Comparison of ENCODE assay signal across 18 mouse cellular contexts in genomic region chr17:31871968-31872825, GRCm38 (mm10). TPM values are rescaled to one million over a fixed set of nuclear protein-coding genes. Genes with fewer than 3 reads are reported as not detected.
A peak's percentile ranks its signal among the peaks of the same experiment; 100 is the strongest.
DNase-seq lines count a peak whose midpoint lies in the region; ATAC-seq and TF ChIP-seq lines count a peak whose summit lies in the region.
"Had no signal": no experiment of that assay in that cellular context is flagged by ENCODE, and none has a peak within 500 bp of the region (broad histone marks: within the 10 kb centered on the region; RNA-seq: fewer than 3 reads in every experiment).

No protein-coding gene starts in this region.

- WGBS in heart, embryonic 12.5 days, result 67% methylated on average over 14 of the region's 14 CpGs
- 86% methylated on average over 14 of the region's 14 CpGs for WGBS in midbrain, embryonic 11.5 days
- WGBS in midbrain, embryonic 16.5 days, result 82% methylated on average over 14 of the region's 14 CpGs
- WGBS in bone marrow, adult 2 months, result 52% methylated on average over 14 of the region's 14 CpGs
- 32% methylated on average over 14 of the region's 14 CpGs for WGBS in small intestine, adult 2 months
- 64% methylated on average over 14 of the region's 14 CpGs for WGBS in kidney, adult 2 months

- ATAC-seq in heart, embryonic 12.5 days (ENCODE audit: insufficient number of reproducible peaks, low FRiP score), result no peak
- ATAC-seq in midbrain, embryonic 11.5 days (ENCODE audit: low FRiP score), result no peak
- no peak for ATAC-seq in midbrain, embryonic 16.5 days
- ATAC-seq: activated CD4-positive, CD25-positive, alpha-beta regulatory T cell, adult 4 months had no signal

- H3K27me3 ChIP-seq in heart, embryonic 12.5 days (replicated peaks), result no peaks in the 10 kb centered on the region
- no peaks in the 10 kb centered on the region for H3K27me3 ChIP-seq in midbrain, embryonic 11.5 days (ENCODE audit: control insufficient read depth, insufficient read depth, low read length)
- H3K27me3 ChIP-seq in midbrain, embryonic 16.5 days (ENCODE audit: control insufficient read depth, insufficient read depth, low read depth, low read length), result no peaks in the 10 kb centered on the region
- H3K27me3 ChIP-seq in small intestine, adult 2 months (ENCODE audit: control insufficient read depth, insufficient read depth, low read length), result no peaks in the 10 kb centered on the region
- no peaks in the 10 kb centered on the region for H3K27me3 ChIP-seq in kidney, adult 2 months (replicated peaks; ENCODE audit: control insufficient read depth, insufficient read depth, low read length)
- H3K27me3 ChIP-seq: embryonic facial prominence, embryonic 13.5 days; hindbrain, embryonic 15.5 days had no signal

- H3K9ac ChIP-seq in heart, embryonic 12.5 days, result no peak overlapping the region
- H3K9ac ChIP-seq in midbrain, embryonic 11.5 days (ENCODE audit: low read length), result no peak overlapping the region
- no peak overlapping the region for H3K9ac ChIP-seq in midbrain, embryonic 16.5 days (ENCODE audit: low read depth, low read length)
- H3K9ac ChIP-seq: embryonic facial prominence, embryonic 13.5 days; hindbrain, embryonic 15.5 days; liver, embryonic 14.5 days had no signal

- H3K27ac ChIP-seq in heart, embryonic 12.5 days (ENCODE audit: poor library complexity, severe bottlenecking), result no peak overlapping the region
- H3K27ac ChIP-seq in midbrain, embryonic 11.5 days (ENCODE audit: low read depth, low read length), result no peak overlapping the region
- no peak overlapping the region for H3K27ac ChIP-seq in midbrain, embryonic 16.5 days (ENCODE audit: low read length)
- H3K27ac ChIP-seq in bone marrow, adult 2 months (ENCODE audit: control insufficient read depth, insufficient read depth, low read depth, low read length, poor library complexity), result peak overlapping the region; percentile 13; the same call in 1 of the 2 replicates
- H3K27ac ChIP-seq in small intestine, adult 2 months (ENCODE audit: insufficient read depth, low read depth, low read length), result peak overlapping the region; percentile 90
- no peak overlapping the region for H3K27ac ChIP-seq in kidney, adult 2 months (ENCODE audit: insufficient read depth, low read depth, low read length)
- H3K27ac ChIP-seq: embryonic facial prominence, embryonic 13.5 days; hindbrain, embryonic 15.5 days; liver, embryonic 14.5 days had no signal

- no peak overlapping the region for H3K4me2 ChIP-seq in heart, embryonic 12.5 days
- no peak overlapping the region for H3K4me2 ChIP-seq in midbrain, embryonic 11.5 days
- H3K4me2 ChIP-seq in midbrain, embryonic 16.5 days (ENCODE audit: low read length), result no peak overlapping the region
- H3K4me2 ChIP-seq: hindbrain, embryonic 15.5 days had no signal

- H3K4me1 ChIP-seq in heart, embryonic 12.5 days (replicated peaks), result peaks cover 35% of the 10 kb centered on the region
- H3K4me1 ChIP-seq in midbrain, embryonic 11.5 days (ENCODE audit: control insufficient read depth, insufficient read depth, low read length), result peaks cover 3% of the 10 kb centered on the region; the same call in 1 of the 2 replicates
- peaks cover 2% of the 10 kb centered on the region; the same call in 1 of the 2 replicates for H3K4me1 ChIP-seq in midbrain, embryonic 16.5 days (ENCODE audit: control insufficient read depth, insufficient read depth, low read length)
- H3K4me1 ChIP-seq in bone marrow, adult 2 months (ENCODE audit: control insufficient read depth, insufficient read depth, low read length), result peaks cover 11% of the 10 kb centered on the region
- H3K4me1 ChIP-seq in small intestine, adult 2 months (ENCODE audit: control insufficient read depth, insufficient read depth, insufficient read length, low read length), result peaks cover 40% of the 10 kb centered on the region
- H3K4me1 ChIP-seq in kidney, adult 2 months (ENCODE audit: control insufficient read depth, insufficient read depth, low read length), result 0 out of 2 replicates have a peak, but pooled peaks cover under 1% of the 10 kb centered on the region

- no peak for TF ChIP-seq CTCF in bone marrow, adult 2 months (IDR thresholded peaks at IDR 0.05; ENCODE audit: control insufficient read depth, insufficient read depth, low read length)
- TF ChIP-seq CTCF in small intestine, adult 2 months (IDR thresholded peaks at IDR 0.05; ENCODE audit: extremely low read depth, insufficient read length, insufficient replicate concordance, low read depth, low read length), result no peak
- TF ChIP-seq CTCF in kidney, adult 2 months (conservative IDR thresholded peaks at IDR 0.05; ENCODE audit: insufficient read depth, insufficient read length, low read depth, low read length), result no peak

- no peak overlapping the region for H3K4me3 ChIP-seq in heart, embryonic 12.5 days
- no peak overlapping the region for H3K4me3 ChIP-seq in midbrain, embryonic 11.5 days (ENCODE audit: low read depth, low read length)
- no peak overlapping the region for H3K4me3 ChIP-seq in midbrain, embryonic 16.5 days (ENCODE audit: low read depth, low read length)
- H3K4me3 ChIP-seq in bone marrow, adult 2 months (replicated peaks; ENCODE audit: control insufficient read depth, low read depth, low read length), result no peak overlapping the region
- H3K4me3 ChIP-seq in small intestine, adult 2 months (ENCODE audit: low read depth, low read length), result peak overlapping the region; percentile 42
- H3K4me3 ChIP-seq in kidney, adult 2 months (ENCODE audit: insufficient read depth, low read depth, low read length), result no peak overlapping the region
- H3K4me3 ChIP-seq: embryonic facial prominence, embryonic 13.5 days; hindbrain, embryonic 15.5 days had no signal

- no peaks in the 10 kb centered on the region for H3K36me3 ChIP-seq in heart, embryonic 12.5 days
- no peaks in the 10 kb centered on the region for H3K36me3 ChIP-seq in midbrain, embryonic 11.5 days (ENCODE audit: control insufficient read depth, insufficient read depth, low read length)
- no peaks in the 10 kb centered on the region for H3K36me3 ChIP-seq in midbrain, embryonic 16.5 days (ENCODE audit: control insufficient read depth, insufficient read depth, low read length)
- H3K36me3 ChIP-seq in small intestine, adult 2 months (ENCODE audit: control insufficient read depth, insufficient read depth, low read length), result no peaks in the 10 kb centered on the region
- no peaks in the 10 kb centered on the region for H3K36me3 ChIP-seq in kidney, adult 2 months (ENCODE audit: control insufficient read depth, insufficient read depth, low read length)
- H3K36me3 ChIP-seq: embryonic facial prominence, embryonic 13.5 days; hindbrain, embryonic 15.5 days had no signal

- no peaks in the 10 kb centered on the region for H3K9me3 ChIP-seq in heart, embryonic 12.5 days (replicated peaks)
- H3K9me3 ChIP-seq in midbrain, embryonic 11.5 days (ENCODE audit: control insufficient read depth, low read length), result no peaks in the 10 kb centered on the region
- H3K9me3 ChIP-seq in midbrain, embryonic 16.5 days (replicated peaks; ENCODE audit: control insufficient read depth, low read length, poor library complexity, severe bottlenecking), result no peaks in the 10 kb centered on the region
- H3K9me3 ChIP-seq: hindbrain, embryonic 15.5 days had no signal

- peak; percentile 14 for DNase-seq in heart, postnatal 4 days
- DNase-seq in midbrain, embryonic 11.5 days (ENCODE audit: low spot score, missing footprints), result peak; percentile 8
- no peak for DNase-seq in MN1 (ENCODE audit: low spot score)
- DNase-seq in kidney, adult 2 months, result no peak
- DNase-seq: cerebellum, adult 18-20 months; heart, adult 18-20 months; heart, postnatal 14 days; kidney, adult 11 months; left cerebral cortex, postnatal 4 days; thymus, adult 18-20 months had no signal

- no peak for TF ChIP-seq POLR2A in bone marrow, adult 2 months (IDR thresholded peaks at IDR 0.05; ENCODE audit: borderline replicate concordance, control insufficient read depth, low read depth, low read length)
- TF ChIP-seq POLR2A in small intestine, adult 2 months (IDR thresholded peaks at IDR 0.05; ENCODE audit: low read depth, low read length), result peak; percentile 62; the same call in 1 of the 2 replicates
- no peak for TF ChIP-seq POLR2A in kidney, adult 2 months (IDR thresholded peaks at IDR 0.05; ENCODE audit: low read depth, low read length)

RNA-seq across cellular contexts. Expression of gene Sik1, which starts 16.6 kb away (rescaled TPM):
- total RNA-seq in heart, postnatal 4 days (2021), result 10 to 100 TPM; 74.3 to 79.7 TPM
- polyA plus RNA-seq in heart, embryonic 12.5 days (2016; fragmentation: Nextera tagmentation; extraction: Ambion mirVana), result 23.3 and 24.3 TPM in 2 replicates
- 8.9 and 14.0 TPM in 2 replicates for polyA plus RNA-seq in midbrain, embryonic 11.5 days (2014; fragmentation: Nextera tagmentation; extraction: Ambion mirVana)
- 16.7 and 20.9 TPM in 2 replicates for polyA plus RNA-seq in midbrain, embryonic 16.5 days (2015; fragmentation: Nextera tagmentation; extraction: Ambion mirVana)
- 24.1 and 42.9 TPM in 2 replicates for polyA plus RNA-seq in bone marrow, adult 2 months (2011; ENCODE audit: insufficient read depth, insufficient read length, low replicate concordance, missing spikeins)
- polyA plus RNA-seq in small intestine, adult 2 months (2012; rRNA removed), result 8.0 and 16.9 TPM in 2 replicates
- 35.5 and 57.6 TPM in 2 replicates for polyA plus RNA-seq in kidney, adult 2 months (2012; rRNA removed)

Comparison
In these comparisons a context has a peak if more than half of its experiments do, and no peak if none do; other contexts are left out.
1. DNase-seq: peak in heart, postnatal 4 days (single experiment) and midbrain, embryonic 11.5 days (single experiment); none in MN1 (single experiment) and kidney, adult 2 months (single experiment).
2. H3K27ac ChIP-seq: peak in bone marrow, adult 2 months (single experiment) and small intestine, adult 2 months (single experiment); none in heart, embryonic 12.5 days (single experiment), midbrain, embryonic 11.5 days (single experiment), midbrain, embryonic 16.5 days (single experiment) and kidney, adult 2 months (single experiment).